Mouse (Mus musculus) CH12.LX (cell line): ENCODE data around the gene Shisa7.

Experiments
- ETS1 ChIP-seq: conservative IDR thresholded peaks from 2 replicates; pipeline ENCODE4 v1.6.1; 2012; ENCODE audit warnings: low read depth, mild to moderate bottlenecking, inconsistent platforms, low read length, improper control_type of control experiment, moderate library complexity
- POLR2A ChIP-seq: IDR thresholded peaks from 2 replicates; pipeline ENCODE4 v1.6.1; 2011; ENCODE audit warnings: low read depth, mild to moderate bottlenecking, improper control_type of control experiment, low read length

DNA sequence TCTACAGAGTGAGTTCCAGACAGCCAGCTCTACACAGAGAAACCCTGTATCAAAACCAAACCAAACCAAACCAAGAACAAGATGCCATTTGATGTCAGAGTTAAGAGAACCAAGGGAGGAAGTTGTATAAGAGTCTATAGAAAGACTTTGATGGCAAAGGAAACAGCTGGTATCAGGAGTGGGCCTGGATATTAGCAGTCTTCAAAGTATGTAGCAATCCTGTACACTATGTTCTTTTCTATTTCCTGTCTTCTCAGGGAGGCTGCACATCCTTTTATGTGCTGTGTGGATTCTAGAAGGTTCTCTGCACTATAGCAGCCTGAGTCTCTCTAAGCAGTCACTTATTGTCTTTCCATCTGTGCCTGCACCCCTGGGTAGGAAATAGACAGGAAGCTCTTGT lies 27.9 kb downstream of the Shisa7 start:
- TF ChIP-seq ETS1, result no peak
- TF ChIP-seq POLR2A, result no peak
